Mouse (Mus musculus) kidney, adult 18-20 months (tissue): ENCODE data around the gene Peg12.

Source experiments
- DNase-seq: peaks from one replicate; pipeline ENCODE4 v3.0.0; 2021

Peg12 gene

DNA sequence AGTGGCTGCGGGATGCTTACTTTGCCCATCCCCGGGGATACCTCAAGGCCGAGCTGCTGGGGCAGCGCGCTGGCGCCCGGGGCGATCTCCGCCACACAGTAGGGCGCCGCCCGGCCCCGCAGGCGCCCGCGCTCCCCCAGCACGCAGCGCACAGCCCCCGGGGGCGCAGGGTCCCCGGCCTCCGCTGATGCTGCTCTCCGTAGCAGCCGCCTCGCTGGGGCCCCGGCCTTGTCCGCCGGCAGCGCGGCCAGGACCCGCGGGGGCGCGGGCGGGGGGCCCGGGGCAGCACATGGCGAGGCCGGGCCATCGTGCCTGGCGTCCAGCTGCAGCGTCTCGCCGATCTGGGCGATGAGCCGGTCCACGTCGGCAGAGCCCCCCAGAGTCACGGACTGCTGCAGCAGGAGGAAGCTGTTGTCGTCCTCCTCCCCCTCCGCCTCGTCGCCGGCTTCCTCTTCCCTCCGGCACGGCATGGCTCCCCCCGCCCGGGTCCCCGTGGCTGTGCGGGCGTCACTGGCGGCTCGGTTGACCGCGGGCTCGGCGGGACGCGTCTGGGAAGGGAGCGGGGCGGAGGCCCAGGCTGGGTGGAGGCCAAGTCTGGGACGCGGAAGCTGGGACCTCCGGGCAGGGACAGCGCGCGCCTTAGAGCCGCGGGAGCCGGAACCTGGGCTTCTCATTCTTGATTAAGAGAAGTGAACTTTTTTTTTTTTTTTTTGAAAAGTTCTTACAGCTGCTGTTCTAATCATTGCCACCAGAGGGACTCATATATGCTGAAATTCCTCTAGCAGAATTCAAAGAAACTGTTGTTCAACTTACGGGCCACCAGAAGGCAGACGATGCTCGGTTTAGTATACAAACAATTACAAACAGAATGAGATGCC is at the start of gene Peg12:
Gene Peg12 (minus strand): TSS at position 633 of the 878 bp plus-strand sequence.
- DNase-seq: peak; percentile 62

DNA sequence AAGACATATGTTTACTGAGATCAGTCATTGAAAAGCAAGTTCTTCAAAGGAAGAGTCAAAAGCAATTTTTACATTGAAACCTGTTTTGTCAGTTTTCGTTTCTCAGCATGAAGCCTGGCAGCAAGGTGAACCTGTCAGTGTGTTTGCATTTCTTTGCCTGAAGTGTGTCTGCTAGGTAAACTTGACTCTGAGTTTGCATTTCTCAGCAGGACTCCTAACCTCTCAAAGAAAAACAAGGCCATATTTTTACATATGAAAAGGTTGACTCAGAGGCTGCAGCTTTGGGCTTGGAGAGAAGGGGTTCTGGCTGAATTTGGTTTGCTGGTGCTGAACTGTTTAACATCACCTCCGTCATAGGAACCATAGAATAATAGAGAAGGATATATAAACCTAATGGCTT is 21.8 kb upstream of the Peg12 start:
- no peak for DNase-seq

DNA sequence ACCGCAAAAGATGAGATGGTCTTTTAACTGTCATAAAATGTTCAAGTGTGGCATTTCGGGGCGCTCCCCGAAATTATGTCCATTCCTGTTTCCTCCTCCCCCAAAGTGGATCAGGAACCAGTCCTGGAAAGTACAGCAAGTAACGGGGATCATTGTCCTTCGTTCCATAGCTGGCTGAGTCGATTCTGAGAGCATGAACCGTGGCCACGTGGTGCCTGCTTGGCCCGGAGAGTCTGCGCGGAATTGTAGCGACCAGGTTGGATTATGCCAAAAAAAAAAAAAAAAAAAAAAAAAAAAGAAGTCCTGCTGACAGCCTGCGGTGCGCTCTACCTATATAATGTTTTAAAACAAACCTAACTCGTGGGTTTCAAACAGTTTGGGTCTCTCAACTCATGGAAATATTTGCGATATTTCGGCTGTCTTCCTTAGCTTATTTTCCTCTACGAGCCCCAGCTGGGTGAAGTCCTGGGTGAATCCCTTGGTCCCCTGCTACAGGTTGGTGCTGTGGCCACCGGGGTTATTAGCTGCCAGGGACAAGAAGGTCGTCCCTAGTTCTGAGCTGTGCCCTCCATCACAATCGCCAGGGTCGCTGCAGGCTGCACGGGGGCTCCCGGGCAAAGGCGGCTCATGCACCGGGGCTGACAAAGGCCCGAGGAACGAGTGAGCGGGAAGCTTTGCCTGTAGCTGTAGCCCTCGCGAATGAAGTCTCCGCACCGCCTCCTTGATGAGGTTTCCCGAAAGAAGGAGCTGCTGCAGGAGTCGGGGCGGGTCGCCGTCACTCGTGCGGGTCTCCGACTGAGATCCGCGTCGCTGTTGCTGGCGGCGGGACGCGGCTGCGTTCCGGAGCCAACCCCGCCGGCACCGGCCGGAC is 1.1 kb downstream of the Peg12 start:
- peak; percentile 19 for DNase-seq

DNA sequence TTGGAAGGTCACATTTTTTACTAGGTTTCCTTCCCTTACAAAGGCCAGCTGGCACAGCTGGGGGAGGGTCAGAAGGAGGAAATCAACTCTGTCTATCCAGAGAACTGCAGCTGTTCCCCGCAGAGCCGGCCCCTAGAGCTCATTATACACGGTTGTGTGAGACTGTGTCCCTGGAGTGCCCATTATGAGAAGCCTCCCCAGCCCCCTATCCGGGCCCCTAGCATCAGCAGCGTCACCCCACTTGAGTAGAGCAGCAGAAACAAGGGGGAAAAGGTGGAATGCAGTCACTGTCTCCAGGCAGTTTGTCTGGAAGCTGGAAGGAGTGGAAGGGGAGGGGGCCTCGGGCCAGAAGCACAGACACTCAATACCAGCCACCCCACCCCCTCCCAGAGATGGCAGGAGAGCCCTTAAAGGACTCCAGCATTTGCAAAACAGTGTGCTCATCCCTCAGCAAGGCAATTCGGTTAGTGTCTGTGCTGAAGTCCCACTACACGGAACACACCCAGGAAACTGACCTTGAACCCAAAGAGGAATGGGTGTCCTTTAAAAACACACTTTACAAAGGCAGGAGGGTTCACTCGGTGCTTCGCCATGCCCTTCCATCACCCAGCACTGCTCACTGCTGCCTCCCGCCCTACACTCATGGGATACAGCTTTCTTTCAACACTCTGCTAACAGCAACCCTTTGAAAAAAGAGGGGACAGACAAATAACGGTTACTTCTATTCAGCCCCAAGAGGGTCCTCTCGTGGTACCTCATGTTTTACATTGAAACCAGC is 1.9 kb downstream of the Peg12 start:
- no peak for DNase-seq

DNA sequence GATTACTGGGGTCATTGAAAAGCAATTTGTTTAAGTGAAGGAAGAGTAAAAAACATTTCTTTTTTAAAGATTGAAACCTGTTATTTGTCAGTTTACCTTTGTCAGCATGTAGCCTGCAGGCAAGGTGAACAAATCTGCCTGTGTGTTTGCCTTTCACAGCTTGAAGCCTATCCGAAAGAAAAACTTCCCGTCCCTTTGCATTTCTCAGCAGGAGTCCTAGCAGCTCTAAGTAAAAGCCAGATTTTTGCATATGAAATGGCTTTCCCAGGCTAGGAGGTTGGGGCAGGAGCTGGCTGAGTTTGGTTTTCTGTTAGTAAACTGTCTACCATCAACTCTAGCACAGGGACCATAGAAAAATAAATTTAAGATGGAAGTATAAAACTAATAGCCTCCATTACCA is 12.0 kb downstream of the Peg12 start:
- DNase-seq: no peak

DNA sequence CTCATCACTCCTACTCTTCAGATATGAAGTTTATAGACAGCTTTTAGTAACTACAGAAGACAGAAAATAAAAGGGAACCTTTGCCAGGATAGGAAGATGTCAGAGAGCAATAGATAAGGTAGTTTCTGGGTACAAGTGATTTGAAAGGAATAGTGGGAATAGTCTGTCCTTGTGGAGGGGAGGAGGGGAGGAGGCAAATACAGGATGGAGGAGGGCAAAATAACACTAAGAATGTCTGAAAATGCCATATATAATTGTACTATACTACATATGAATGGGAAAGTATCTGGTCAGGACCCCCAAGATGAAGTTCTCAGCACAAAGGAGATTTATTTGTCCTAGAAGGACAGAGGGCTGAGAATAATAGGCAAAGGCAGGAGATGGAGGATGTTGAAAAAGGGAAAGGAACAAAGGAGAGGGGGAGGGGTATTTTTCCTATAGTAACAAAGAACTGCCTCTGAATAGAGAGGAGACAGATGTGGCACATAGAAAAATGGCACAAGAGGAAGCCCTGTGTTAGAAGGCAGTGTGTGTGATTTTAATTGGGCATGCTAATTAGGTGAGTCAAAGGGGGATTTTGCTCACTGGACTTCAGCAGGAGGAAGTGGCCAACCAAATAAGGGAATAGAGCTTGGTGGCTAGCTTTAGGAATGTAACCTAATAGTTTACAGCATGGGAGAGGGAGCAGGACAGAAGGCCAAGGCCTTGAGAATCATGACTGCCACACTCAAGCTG is 18.7 kb downstream of the Peg12 start:
- no peak for DNase-seq

DNA sequence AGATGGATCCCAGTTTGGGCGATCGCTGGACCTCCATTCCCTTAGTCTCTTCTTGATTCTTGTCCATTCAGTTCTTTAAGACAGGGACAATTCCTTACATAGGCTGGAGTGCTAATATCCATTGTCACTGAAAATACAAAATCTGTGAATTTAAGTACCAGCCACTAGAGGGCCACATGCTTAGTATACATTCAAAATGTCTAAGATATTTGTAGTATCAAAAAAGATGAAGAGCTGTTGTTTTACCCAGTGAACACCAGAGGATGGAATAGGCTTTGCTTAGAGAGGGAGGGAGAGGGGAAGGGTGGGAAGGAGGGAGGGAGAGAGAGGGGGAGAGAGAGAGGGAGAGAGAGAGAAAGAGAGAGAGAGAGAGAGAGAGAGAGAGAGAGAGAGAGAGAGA is 27.9 kb downstream of the Peg12 start:
- DNase-seq: no peak

DNA sequence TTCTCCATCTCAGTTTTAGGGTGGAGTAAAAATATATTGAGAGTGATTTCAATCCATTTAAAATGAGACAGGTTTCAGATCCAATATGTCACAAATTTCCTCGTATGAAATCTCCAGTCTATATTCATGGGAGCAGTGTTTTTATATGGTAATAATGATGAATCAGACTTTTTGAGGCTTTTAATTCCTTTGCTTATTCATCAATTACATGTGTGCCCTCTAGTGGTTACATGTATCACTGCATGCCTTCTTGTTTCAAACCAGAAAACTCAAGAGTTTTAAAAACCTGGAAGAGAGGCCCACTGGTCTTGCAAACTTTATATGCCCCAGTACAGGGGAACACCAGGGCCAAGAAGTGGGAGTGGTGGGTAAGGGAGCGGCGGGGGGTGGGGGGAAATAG is 31.1 kb downstream of the Peg12 start:
- no peak for DNase-seq

DNA sequence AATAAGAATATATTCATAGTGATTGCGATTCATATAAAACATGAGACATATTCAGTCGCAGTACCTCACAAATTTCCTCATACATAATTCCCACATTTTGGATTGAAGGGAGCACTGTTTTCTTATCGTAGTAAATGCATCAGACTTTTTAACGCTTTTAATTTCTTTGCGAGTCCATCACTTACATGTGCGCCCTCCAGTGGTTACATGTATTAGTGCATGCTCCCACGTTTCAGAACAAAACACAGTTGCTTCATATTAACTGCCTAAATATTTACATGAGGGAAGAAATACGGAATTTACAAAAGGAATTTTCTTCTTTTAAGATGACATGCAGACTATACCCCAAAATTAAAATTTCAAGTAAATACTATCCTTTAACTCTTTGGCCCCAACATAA is 36.0 kb downstream of the Peg12 start:
- peak; percentile 27 for DNase-seq

DNA sequence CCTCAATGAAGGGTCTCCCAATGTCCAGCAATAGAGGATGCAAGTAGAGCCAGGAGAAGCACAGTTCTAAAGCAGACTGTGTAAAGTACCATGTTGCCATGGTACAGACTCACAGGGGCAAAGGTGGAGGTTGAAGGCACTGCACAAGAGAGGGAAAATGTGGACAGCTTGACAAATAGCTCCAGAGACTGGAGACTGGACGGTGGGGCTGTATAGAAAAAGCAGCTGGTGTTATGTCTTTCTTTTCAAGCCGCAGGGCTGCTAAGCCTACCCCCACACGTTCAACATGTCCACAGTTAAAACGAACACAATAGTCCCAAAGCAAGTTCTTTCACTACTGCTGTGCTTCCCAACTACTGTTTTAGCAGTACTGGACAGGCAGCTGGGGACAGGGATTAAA is 41.1 kb downstream of the Peg12 start:
- DNase-seq: no peak

DNA sequence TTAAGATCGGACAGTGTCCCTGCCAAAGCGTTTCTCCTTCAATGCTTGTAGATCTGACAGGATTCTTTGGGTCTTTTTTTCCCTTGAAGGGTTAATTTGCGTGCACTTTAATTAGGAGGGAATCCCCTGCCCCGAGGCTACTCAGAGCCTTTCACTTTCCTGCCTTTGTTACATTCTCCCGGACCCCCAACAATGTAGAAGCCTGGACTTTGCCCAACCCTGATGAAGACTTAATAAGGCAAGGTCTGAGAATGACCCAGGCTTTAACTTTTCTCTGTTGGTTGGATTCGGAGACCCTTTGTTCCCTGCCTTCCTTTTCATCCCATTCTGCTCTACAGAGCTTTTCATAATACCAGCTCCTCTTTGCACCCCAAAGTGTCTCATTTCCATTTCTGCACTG is 43.7 kb downstream of the Peg12 start:
- DNase-seq: no peak

DNA sequence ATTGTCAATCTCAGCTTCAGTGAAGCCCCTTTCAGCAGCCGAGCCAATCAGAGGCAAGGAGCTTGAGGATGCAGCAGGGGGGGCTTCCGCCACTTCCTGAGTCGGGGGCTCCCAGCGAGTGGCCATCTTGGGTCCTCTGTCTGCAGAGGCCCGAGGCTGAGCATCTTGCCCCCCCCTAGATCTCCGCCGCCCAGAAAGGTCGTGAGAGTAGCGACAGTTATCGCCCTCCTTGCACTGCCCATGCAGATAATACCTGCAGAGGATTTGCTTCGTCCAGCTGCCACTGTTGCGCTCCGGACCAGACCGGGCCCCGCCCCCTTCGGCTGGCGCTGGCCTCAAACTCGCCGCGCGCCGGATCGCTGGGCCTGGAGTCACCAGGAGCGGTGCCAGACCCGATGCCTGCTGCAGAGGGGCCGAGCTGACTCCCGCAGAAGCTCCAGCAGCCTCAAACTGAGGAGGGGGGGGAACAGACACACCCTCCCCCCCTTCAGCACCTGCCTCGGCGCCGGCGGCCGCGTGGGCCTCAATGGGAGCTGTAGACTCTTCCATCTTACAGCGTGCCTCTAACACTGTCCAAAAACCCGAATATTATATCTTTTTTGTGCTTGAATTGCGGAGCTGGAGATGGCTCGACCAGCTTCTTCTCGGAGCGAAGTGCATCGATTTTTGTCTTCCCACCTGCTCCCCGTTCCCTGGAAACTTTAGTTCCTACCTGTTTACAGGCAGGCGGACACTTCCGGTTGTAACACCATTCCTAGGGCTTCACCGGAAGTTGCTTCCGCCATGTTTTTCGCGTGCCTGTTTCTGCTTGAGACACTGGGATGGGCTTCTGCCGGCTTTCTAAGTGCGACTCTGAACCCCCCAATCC is 44.6 kb downstream of the Peg12 start, which contains the start of gene Mkrn3:
Gene Mkrn3 (minus strand): TSS at position 647 of the 868 bp plus-strand sequence.
- DNase-seq: peak; percentile 87

DNA sequence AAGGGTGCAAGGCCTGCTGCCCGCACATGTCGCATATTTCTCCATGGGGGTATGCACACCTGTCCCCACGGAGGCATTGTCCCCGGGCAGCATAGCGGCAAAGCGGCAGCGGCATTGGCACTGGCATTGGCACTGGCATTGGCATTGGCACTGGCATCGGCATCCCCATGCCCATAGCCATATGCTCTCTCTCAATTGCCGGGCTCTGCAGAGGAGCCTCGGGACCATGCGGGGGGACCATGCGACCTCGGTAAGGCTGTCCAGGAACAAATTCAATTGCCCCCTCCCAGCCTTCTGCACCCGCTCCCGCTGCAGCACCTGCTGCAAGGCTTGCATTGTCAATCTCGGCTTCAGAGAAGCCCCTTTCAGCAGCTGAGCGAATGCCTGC is 45.2 kb downstream of the Peg12 start:
- DNase-seq: no peak

DNA sequence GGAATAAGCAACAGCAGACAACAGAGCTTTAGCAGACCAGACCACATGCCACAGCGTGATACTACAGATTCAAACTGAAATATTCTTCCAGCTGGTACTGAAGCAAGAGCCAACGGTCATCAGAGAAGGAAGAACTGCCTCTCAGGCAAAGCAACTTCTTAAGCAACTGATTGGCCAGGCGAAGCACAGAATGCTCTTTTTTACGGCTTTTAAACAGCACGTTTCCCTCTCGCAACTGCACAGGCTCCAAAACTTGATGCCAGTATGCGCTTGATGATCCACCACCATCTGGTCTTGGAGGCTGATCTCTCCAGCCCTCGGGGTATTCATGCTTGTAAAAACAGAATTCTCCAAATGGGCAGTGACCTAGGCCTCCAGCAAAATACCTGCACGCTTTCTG is 46.0 kb downstream of the Peg12 start:
- DNase-seq: no peak

DNA sequence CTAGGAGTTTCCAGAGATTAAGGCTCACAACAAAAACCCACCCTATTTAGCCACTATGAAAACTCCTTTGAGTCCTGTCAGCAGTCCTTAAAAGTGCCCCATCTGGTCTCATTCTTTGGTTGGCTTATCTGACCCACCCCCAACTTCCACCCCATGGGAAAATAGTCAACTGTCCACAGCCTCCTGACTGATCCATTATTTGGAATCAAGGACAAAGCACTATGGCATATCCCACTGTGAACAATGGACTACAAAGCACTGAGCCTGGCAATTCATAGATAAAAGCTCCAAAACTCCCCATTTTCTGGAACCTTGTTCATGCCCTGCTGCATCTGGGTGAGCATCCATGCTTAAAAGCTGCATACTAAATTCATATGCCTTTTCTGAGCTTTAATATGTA is 48.1 kb downstream of the Peg12 start:
- DNase-seq: no peak

DNA sequence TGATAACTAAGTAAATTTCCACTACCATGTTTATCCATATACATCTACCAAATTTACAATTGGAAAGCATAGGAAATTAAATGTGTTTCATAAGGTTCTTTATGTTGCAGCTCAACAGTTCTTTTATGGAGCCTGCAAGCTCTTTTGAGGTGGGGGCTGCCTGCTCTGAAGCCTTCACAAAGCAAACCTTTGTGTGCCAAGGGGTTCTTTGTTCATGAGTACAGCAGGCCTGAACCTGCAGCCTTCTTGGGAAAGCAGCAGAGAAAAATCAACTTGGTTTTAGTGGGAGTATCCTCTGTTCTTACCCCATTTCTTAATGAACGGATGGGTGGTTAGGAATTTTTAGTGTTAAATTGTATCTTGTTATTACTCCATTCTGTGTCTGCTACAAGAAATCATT is 49.1 kb downstream of the Peg12 start:
- DNase-seq: no peak
